Mouse (Mus musculus) macrophage (primary cell): ENCODE results near the gene Gm3099. TPM values are rescaled to one million over a fixed set of nuclear protein-coding genes. Genes with fewer than 3 reads are reported as not detected.
"Not testable (repeated sequence)": the region's sequence is repeated elsewhere in the genome, so short reads cannot be mapped to it uniquely, and the experiment has no call there.

Source experiments
- H3K27ac ChIP-seq: fragments of 350-480 bp; formaldehyde crosslinking; 2 replicates; pipeline ENCODE4 v1.9.0; 2021
- H3K36me3 ChIP-seq: fragments of 350-480 bp; formaldehyde crosslinking; 2 replicates; pipeline ENCODE4 v1.9.0; 2021; ENCODE audit errors: inconsistent target
- H3K4me3 ChIP-seq: fragments of 350-480 bp; formaldehyde crosslinking; 2 replicates; pipeline ENCODE4 v1.9.0; 2021; ENCODE audit errors: inconsistent target
- H3K79me2 ChIP-seq: fragments of 350-480 bp; formaldehyde crosslinking; 2 replicates; pipeline ENCODE4 v1.9.0; 2021; ENCODE audit errors: inconsistent target
- WGBS: methylation state at CpG from one replicate; pipeline ENCODE4 v1.1.7; 2026; ENCODE audit warnings: inconsistent platforms; ENCODE audit not compliant: missing documents; 5-methylcytosine and 5-hydroxymethylcytosine counted together
- polyA plus RNA-seq: library from polyadenylated mRNA; stranded (reverse); fragments of 250-400 nt; gene quantifications from 3 replicates; pipeline ENCODE4 v1.2.4, GENCODE M21; 2018; ENCODE audit warnings: inconsistent platforms
- total RNA-seq, 78 experiments: library from RNA; depleted of rRNA; stranded (reverse); fragments of 250-400 nt; gene quantifications; 1 replicate in 9 of 78; 2 replicates in 24 of 78; 3 replicates in 43 of 78; 4 replicates in 2 of 78; pipeline ENCODE4 v1.2.4; 2018; ENCODE audit warnings: inconsistent platforms in 56 of 78

Gene Gm3099
- not detected for total RNA-seq (2018; cell fraction: chromatin; rRNA removed)
- total RNA-seq (2018; cell fraction: cytosol; rRNA removed): not detected
- total RNA-seq (2018; cell fraction: nucleus; rRNA removed): not detected
- not detected in 3 replicates for polyA plus RNA-seq

DNA sequence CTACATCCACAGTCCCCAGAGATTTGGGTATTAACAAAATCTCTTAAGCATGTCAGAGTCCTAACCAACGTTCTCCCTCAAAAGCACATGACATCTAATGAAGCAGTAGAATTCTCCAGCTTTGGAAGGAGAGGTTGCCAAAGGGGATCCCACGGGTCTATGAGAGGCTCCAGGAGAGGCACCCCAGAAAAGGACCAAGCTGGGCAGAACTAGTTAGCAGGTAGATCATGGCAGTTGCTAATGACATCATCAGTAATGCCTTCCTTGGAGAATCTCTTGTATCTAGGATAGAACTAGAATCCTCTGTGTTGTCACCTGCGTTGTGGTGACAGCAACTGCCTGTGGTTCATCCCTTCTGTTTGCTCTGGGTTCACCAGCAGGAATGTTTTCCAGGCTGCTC lies at the start of gene Gm3099:
TSS of gene Gm3099 (plus strand) at position 301 of the 400 bp plus-strand sequence.
- WGBS: no CpG with 5 or more reads among the region's 3 CpGs
- not testable (repeated sequence) for H3K36me3 ChIP-seq, H3K79me2 ChIP-seq, H3K27ac ChIP-seq, H3K4me3 ChIP-seq

DNA sequence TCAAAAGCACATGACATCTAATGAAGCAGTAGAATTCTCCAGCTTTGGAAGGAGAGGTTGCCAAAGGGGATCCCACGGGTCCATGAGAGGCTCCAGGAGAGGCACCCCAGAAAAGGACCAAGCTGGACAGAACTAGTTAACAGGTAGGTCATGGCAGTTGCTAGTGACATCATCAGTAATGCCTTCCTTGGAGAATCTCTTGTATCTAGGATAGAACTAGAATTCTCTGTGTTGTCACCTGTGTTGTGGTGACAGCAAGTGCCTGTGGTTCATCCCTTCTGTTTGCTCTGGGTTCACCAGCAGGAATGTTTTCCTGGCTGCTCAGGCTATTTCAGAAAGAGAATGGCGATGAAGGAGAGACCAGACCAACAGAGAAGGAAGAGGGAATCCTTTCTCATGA lies 34.9 kb upstream of the Gm3099 start, which contains the start of gene Gm3095:
TSS of gene Gm3095 (plus strand) at position 301 of the 400 bp plus-strand sequence.
- not testable (repeated sequence) for H3K79me2 ChIP-seq, H3K4me3 ChIP-seq, H3K36me3 ChIP-seq, H3K27ac ChIP-seq
- WGBS: no CpG with 5 or more reads among the region's 2 CpGs

DNA sequence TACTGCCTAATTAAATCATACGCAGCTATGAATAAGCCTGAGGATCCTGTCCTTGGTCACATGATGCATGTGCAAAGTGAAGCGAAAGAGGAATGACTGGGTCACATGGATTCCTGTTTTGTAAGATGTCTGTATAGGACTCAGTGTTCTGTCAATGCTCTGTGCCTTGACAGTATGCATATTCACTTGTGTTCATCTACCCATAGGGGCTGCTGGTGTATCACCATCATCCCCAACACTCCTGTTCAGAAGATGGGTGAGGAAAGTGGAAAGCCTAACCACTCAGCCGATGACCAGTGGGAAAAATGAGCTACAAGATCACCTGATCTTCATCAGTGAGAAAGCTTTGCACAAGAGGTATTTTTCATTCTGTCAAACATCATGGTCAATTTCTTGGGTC lies 25.4 kb downstream of the Gm3099 start, which contains the start of gene Gm5796:
TSS of gene Gm5796 (plus strand) at position 301 of the 400 bp plus-strand sequence.
- H3K79me2 ChIP-seq, H3K27ac ChIP-seq, H3K36me3 ChIP-seq, H3K4me3 ChIP-seq: not testable (repeated sequence)
- no CpG with 5 or more reads among the region's 3 CpGs for WGBS

Other genes with a start within 250 kb of the Gm3099 start
- not detected in 3 replicates for gene Gm3002, start 188.3 kb upstream of the Gm3099 start, polyA plus RNA-seq
- not detected in 3 replicates for gene Gm3033, start 152.1 kb upstream of the Gm3099 start, polyA plus RNA-seq
- gene Gm2916, start 114.2 kb upstream of the Gm3099 start, polyA plus RNA-seq: not detected in 3 replicates
- gene Gm3029, start 66.6 kb upstream of the Gm3099 start, polyA plus RNA-seq: not detected in 3 replicates
- gene Gm3095, start 34.8 kb upstream of the Gm3099 start, polyA plus RNA-seq: not detected in 3 replicates
- gene Gm5796, start 25.5 kb downstream of the Gm3099 start, polyA plus RNA-seq: not detected in 3 replicates
- gene Gm3115, start 85.7 kb downstream of the Gm3099 start, polyA plus RNA-seq: not detected in 3 replicates
- not detected in 3 replicates for gene Gm8108, start 112.1 kb downstream of the Gm3099 start, polyA plus RNA-seq
- not detected in 3 replicates for gene Gm3127, start 166.6 kb downstream of the Gm3099 start, polyA plus RNA-seq
- not detected in 3 replicates for gene Gm2974, start 184.2 kb downstream of the Gm3099 start, polyA plus RNA-seq